Mouse (Mus musculus) neural tube, embryonic 10.5 days (tissue): ENCODE measurements around the gene Pex11a.
A peak's percentile ranks its signal among the peaks of the same experiment; 100 is the strongest.

Experiments
- DNase-seq: peaks from one replicate; pipeline ENCODE4 v3.0.0-alpha.2; 2017; ENCODE audit warnings: low spot score; ENCODE audit errors: extremely low spot score

Pex11a gene

GRCm38 (mm10) chr7:79738913-79739312, 4.0 kb downstream of the Pex11a start:
- DNase-seq = no peak

- DNase-seq = no peak
These were observed 6.4 kb downstream of the Pex11a start for GRCm38 (mm10) chr7:79736511-79736910.

GRCm38 (mm10) chr7:79734563-79734962, 8.4 kb downstream of the Pex11a start:
- DNase-seq = no peak

- DNase-seq = no peak
These were observed 10.3 kb downstream of the Pex11a start, which contains the start of gene Plin1 for GRCm38 (mm10) chr7:79732622-79733021. Plin1 (minus strand) TSS chr7:79732903.

DNA sequence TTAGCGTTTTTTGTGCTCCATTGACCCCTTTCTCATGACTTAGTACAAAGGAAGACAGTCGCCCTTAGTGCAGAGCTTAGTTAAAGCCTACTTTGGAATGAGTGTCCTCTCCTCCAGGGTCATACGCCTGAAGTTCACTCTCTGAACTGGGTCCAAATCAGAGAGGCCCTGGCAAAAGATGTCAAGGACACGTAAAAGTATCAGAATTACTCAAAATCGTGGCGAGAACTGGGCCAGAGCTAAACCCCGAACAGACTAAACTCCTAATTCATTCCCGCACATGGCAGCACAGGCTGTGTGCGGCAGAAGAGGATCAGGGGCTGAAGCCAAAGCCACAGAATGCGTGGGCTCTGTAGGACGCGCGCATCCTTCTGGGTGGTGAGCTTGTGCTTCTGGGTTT, 11.5 kb downstream of the Pex11a start:
- no peak for DNase-seq

GRCm38 (mm10) chr7:79729743-79730370, 13.1 kb downstream of the Pex11a start:
- DNase-seq = no peak

- DNase-seq = peak; percentile 82
These were observed 13.8 kb downstream of the Pex11a start for GRCm38 (mm10) chr7:79729169-79729568.

DNA sequence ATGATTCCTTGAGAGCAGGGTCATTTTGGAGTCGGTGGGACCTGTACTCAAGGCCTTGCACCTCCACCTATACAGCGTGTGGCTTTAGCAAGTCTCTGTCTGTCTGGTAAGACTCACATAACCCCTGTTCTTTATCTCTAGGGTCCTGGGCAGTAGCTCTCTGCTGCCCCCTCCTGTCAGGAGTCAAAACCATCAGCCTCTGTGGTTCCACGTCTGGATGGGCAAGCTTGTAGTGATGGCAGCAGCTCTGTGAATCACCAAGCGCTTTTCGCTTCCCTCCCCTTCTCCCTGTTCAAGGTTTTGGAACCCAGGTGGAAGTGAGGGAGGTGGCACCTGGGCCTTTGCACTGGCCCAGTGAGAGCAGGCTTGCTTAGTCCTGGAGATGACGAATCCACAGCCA, 14.7 kb downstream of the Pex11a start:
- DNase-seq = peak; percentile 67

GRCm38 (mm10) chr7:79727091-79727490, 15.8 kb downstream of the Pex11a start:
- peak; percentile 56 for DNase-seq

DNA sequence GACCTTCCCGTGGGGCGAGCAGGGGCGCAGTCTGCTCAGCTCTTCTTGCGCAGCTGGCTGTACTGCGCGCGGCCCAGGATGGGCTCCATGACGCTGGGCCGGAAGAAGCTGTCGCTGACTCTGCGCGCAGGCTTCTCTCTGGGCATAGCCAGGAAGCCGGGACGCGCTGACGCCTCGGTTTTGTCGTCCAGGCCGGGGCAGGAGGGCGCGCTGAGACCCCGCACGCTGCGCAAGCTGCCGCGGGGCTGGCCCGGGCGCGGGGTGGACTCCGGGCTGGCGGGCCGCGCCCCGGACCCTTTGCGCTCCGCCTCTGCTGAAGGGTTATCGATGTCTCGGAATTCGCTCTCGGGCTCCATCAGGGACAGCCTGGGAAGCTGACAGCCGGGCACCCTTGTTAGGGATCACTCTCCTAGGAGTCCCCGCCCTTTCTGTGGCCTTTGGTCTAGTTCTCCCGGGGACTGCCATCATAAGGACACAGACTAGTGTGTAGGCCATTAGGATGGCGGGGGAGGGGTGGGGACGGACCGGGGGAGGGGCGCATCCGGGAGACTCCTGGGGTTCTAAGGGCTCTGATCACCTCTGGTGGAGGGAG, 21.4 kb downstream of the Pex11a start:
- DNase-seq = peak; percentile 73

DNA sequence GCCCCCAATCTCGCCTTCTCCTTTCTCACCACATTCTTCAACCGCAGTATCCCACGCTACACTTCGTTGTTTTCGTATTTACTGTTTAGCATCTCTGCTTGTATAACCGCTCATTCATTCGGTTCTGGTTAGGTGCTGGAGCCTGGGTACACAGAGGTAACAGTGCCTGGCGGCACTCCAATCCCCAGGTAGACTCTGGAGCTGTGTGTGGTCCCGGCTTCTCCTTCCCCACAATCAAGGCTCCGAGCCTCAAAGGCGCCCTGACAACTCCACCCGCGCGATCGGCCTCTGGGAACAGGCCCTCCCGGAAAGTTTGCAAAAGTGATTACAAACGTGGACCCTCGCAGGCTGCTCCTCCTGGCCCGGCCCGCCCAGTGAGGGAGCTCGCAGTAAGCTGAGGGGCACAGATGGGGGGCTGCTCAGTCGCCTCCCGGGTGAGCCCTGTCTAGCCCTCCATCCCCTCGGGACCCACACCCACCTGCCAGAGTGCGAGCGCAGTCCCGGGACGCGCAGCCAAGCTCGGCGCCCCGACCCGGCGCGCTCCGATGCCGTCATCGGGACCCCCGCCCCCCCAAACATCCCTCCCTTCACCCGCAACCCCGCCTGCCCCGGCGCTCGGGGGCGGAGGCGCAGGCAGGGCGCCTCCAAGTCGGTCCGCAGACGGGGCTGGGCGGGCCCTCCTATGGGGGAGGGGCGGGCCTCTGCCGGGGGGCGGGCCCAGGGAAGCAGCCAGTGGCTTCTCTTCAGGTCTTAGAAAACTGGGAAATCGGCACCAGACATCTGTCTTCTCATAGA, 27.5 kb downstream of the Pex11a start, which contains the start of gene Kif7:
TSS of gene Kif7 (minus strand) at position 534 of the 795 bp plus-strand sequence.
- peak; percentile 92 for DNase-seq

- DNase-seq = no peak
These were observed 32.1 kb downstream of the Pex11a start for GRCm38 (mm10) chr7:79710831-79711230.

DNA sequence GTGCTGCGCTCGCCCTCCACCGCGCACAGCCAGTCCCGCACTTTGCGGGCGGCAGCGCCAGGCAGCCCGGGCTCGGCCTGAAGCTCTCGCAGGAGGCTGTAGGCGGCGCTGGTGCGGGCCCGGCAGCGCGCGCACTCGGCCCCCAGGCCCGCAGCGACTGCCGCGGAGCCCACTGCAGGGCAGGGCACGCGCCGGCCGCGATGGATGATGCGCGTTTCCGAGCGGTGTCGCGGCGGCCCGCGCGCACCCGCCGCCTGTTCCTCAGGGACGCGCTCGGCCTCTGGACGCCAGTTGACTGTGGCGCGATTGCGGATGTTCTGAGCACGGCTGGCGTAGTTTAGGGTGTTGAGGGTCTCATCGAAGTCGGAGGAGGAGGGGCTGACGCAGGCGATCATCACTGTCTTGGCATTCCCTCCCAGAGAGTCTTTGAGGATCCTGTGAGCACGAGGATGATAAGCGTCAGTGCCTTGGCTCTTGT, 32.8 kb downstream of the Pex11a start:
- DNase-seq = peak; percentile 74

DNA sequence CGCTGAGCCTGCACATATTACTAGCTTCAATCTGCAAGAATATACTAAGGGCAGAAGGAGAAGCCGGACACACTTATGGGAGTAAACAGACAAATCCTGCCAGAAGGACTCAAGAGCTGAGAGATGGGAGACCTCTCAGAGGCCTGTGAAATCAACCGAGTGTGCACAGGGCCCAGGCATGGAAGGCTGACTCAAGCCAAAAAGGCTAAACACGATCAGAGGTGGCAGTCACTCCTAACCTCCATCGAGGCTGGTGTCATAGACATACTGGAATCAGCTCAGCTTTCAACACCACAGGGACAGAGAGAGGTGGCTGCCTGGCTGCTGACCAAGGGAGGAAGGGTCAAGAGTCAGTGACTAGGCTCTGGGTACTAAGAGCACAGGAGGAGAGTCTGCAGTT, 37.7 kb downstream of the Pex11a start:
- DNase-seq = no peak

DNA sequence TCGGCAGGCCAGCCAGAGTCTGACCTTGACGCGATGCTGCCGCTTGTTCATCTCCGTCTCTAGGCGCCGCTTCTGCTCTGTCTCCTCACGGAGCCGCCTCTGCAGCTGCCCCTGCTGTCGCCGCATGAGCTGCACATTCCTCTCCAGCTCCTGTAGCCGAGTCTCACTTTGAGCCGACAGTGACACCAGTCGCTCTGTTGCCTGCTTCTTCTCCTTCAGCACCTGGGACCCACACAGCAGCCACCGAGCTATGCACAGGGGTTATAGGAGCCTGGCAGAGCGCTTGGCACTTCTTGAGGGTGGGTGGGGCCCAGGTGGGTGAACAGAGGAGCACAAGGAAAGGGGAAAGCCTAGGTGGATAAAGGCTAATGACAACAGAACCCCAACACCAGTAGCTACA, 40.2 kb downstream of the Pex11a start:
- DNase-seq = no peak

- no peak for DNase-seq
These were observed 46.4 kb downstream of the Pex11a start for GRCm38 (mm10) chr7:79696495-79696894.
